Mouse (Mus musculus): ENCODE results near the gene Tenm3.

GRCm38 (mm10) chr8:48514230-48514629 lies 329.5 kb downstream of the Tenm3 start:
- TF ChIP-seq MYOD1 (IDR thresholded peaks at IDR 0.05; ENCODE audit: control insufficient read depth, insufficient read length, low read depth) (no peak), CTCF (IDR thresholded peaks at IDR 0.05; ENCODE audit: control insufficient read depth, insufficient read depth, insufficient read length) (no peak)
